Mouse (Mus musculus) Patski (cell line): ENCODE data around the gene Mat1a. TPM values are rescaled to one million over a fixed set of nuclear protein-coding genes. Genes with fewer than 3 reads are reported as not detected.

Experiments
- ATAC-seq: fragments of 100-300 bp; one replicate; pipeline ENCODE4 v1.8.0; 2021
- CTCF ChIA-PET: fragments of 350-600 bp; sonication (Branson Sonifier 250); formaldehyde crosslinking; loops from one replicate; lab custom pipeline; 2022; ENCODE audit warnings: inconsistent platforms; lab: Charles Lee
- POLR2A ChIA-PET: fragments of 350-600 bp; sonication (Branson Sonifier 250); formaldehyde crosslinking; loops from one replicate; lab custom pipeline; 2022; ENCODE audit warnings: antibody characterized with exemption, inconsistent platforms; lab: Charles Lee
- DNase-seq: peaks from one replicate; pipeline ENCODE4 v3.0.0-alpha.2; 2011; ENCODE audit warnings: low read depth, low spot score
- H3K27me3 ChIP-seq: fragments of 371-371 bp; one replicate; pipeline ENCODE4 v1.5.1; 2021
- CTCF ChIP-seq: fragments of 100-300 bp; IDR thresholded peaks from one replicate; pipeline ENCODE4 v1.5.1; 2021
- in situ Hi-C: fragments of 300-500 bp; cut with MboI; formaldehyde crosslinking; loops from 3 replicates; pipeline ENCODE4 v1.11.1; 2018; ENCODE audit warnings: low pct_unique_long_range_greater_than_20kb, mixed read lengths
- polyA plus RNA-seq: library from polyadenylated mRNA; unstranded; gene quantifications from one replicate; pipeline ENCODE4 v1.2.3, GENCODE M21; 2021

Gene Mat1a
- polyA plus RNA-seq, 1 experiment from 2014 or later = not detected

GRCm38 (mm10) chr14:41167278-41167677 is 62.4 kb downstream of the Mat1a start:
- ChIA-PET POLR2A (no interaction called here), CTCF (no interaction called here)
- DNase-seq (no peak), ATAC-seq (no peak)
- H3K27me3 ChIP-seq = peaks cover 26% of the 10 kb centered on the region
- in situ Hi-C loops = loop anchor here (10.0 kb wide), 1 partner anchor 192 kb away; no protein-coding TSS in a partner anchor
- no peak for TF ChIP-seq CTCF

GRCm38 (mm10) chr14:41168567-41168966 is 63.7 kb downstream of the Mat1a start:
- no peak for DNase-seq
- no peak for ATAC-seq
- CTCF ChIA-PET = interaction anchor here (1.0 kb wide), 1 partner anchor 13 kb away, joined by 3 read pairs; no protein-coding TSS in a partner anchor
- TF ChIP-seq CTCF = no peak
- in situ Hi-C loops = loop anchor here (10.0 kb wide), 1 partner anchor 194 kb away; no protein-coding TSS in a partner anchor
- POLR2A ChIA-PET = no interaction called here
- H3K27me3 ChIP-seq = peaks cover 26% of the 10 kb centered on the region

- in situ Hi-C loops = no loop called here
- POLR2A ChIA-PET = no interaction called here
- DNase-seq = no peak
Observed at GRCm38 (mm10) chr14:41170514-41170913, 65.7 kb downstream of the Mat1a start.

More at GRCm38 (mm10) chr14:41170514-41170913, 65.7 kb downstream of the Mat1a start:
- no peak for TF ChIP-seq CTCF
- CTCF ChIA-PET = no interaction called here
- ATAC-seq = no peak
- peaks cover 15% of the 10 kb centered on the region for H3K27me3 ChIP-seq

Other genes with a start within 250 kb of the Mat1a start
- gene Sh2d4b, start 211.8 kb upstream of the Mat1a start, polyA plus RNA-seq = 0.17 TPM
- 59.0 TPM for gene Tspan14, start 138.2 kb upstream of the Mat1a start, polyA plus RNA-seq
- gene Fam213a, start 91.2 kb upstream of the Mat1a start, polyA plus RNA-seq = 13.2 TPM
- 0.26 TPM for gene Dydc2, start 35.8 kb upstream of the Mat1a start, polyA plus RNA-seq
- not detected for gene Dydc1, start 32.1 kb upstream of the Mat1a start, polyA plus RNA-seq
- not detected for gene Sftpa1, start 26.7 kb downstream of the Mat1a start, polyA plus RNA-seq
- not detected for gene Mbl1, start 46.4 kb downstream of the Mat1a start, polyA plus RNA-seq
- not detected for gene Sftpd, start 80.1 kb downstream of the Mat1a start, polyA plus RNA-seq
- not detected for gene Gm2832, start 173.8 kb downstream of the Mat1a start, polyA plus RNA-seq
- not detected for gene Gm5798, start 243.6 kb downstream of the Mat1a start, polyA plus RNA-seq